Mouse (Mus musculus): ENCODE measurements around the gene Rasl11a. TPM values are rescaled to one million over a fixed set of nuclear protein-coding genes. Genes with fewer than 3 reads are reported as not detected.

The Rasl11a gene
- polyA plus RNA-seq, 1 experiment from 2014 or later = 11.9 TPM

DNA sequence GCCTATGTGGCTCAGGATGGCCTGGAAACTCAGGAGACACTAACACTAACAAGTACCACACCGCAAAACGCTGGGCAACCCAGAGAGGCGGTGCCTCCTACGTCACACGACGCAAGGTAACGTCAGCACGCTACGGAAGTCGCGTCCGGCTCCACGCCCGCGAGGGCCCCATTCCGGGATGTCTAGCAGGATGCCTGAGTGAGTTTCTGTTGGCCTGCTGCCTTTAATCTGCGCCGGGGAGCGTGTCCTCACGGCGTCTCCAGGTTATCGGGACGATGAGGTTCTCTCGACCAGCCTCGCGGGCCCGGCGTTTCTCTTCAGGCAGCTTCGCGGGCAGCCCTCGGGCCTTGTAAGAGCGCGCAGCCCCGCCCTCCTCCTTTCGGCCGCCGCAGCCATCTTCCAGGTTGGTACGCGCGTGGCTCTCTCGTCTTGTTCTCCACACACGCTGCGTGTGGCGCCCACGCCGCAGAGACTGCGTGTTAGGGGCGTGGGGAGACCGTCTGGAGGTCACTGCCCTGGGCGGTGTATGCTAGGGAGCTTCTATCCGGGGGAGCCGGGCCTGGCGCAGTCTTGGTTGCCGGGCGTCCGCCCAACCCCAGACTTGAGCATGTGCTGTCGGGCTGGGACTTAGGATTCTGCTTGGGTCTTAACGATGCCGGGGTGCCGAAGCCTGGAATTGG, 12.0 kb upstream of the Rasl11a start, which contains the start of gene Rpl21:
Gene Rpl21, plus strand, starts transcription at position 122 of the 680 bp plus-strand sequence.
- peaks cover 35% of the 10 kb centered on the region for H3K36me3 ChIP-seq
- H3K4me1 ChIP-seq (replicated peaks) = peaks cover 29% of the 10 kb centered on the region
- H3K27me3 ChIP-seq = no peaks in the 10 kb centered on the region
- peak within 1 kb of the TSS; percentile 82 for H3K4me2 ChIP-seq
- peak; percentile 99 for ATAC-seq (ENCODE audit: low FRiP score)
- H3K4me3 ChIP-seq = peak within 1 kb of the TSS; percentile 91
- WGBS = under 1% methylated on average over 60 of the region's 60 CpGs
- peak within 1 kb of the TSS; percentile 89 for H3K27ac ChIP-seq
- H3K9ac ChIP-seq = peak within 1 kb of the TSS; percentile 94
- no peaks in the 10 kb centered on the region for H3K9me3 ChIP-seq

GRCm38 (mm10) chr5:146833673-146834201, 11.1 kb upstream of the Rasl11a start:
- WGBS = 23% methylated on average over 8 of the region's 8 CpGs
- Histone ChIP-seq H3K36me3 (peaks cover 43% of the 10 kb centered on the region), H3K4me2 (peak overlapping the region; percentile 82), H3K9ac (peak overlapping the region; percentile 94), H3K9me3 (no peaks in the 10 kb centered on the region), H3K4me3 (peak overlapping the region; percentile 91), H3K4me1 (replicated peaks) (peaks cover 29% of the 10 kb centered on the region), H3K27me3 (no peaks in the 10 kb centered on the region), H3K27ac (peak overlapping the region; percentile 89)
- no peak for ATAC-seq (ENCODE audit: low FRiP score)

DNA sequence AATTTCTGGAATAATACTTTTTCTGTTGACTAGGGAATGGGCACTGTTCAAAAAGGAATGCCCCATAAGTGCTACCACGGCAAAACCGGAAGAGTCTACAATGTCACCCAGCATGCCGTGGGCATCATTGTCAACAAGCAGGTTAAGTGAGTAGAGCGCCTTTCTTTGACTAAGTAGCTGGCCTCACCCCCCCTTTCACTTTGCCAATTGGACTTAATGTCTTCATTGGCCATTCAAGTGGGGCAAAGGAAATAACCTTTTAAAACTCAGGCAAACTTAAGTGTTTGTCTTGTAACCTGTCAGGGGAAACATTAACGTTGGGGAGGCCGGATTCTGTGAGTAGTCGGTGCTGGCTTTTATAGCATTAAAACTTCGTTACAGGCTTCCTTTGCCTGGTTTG, 9.9 kb upstream of the Rasl11a start:
- no peak overlapping the region for H3K4me3 ChIP-seq
- H3K4me1 ChIP-seq (replicated peaks) = peaks cover 29% of the 10 kb centered on the region
- no peak overlapping the region for H3K4me2 ChIP-seq
- H3K27ac ChIP-seq = no peak overlapping the region
- H3K9ac ChIP-seq = no peak overlapping the region
- 93% methylated on average over 8 of the region's 8 CpGs for WGBS
- H3K36me3 ChIP-seq = peaks cover 53% of the 10 kb centered on the region
- no peaks in the 10 kb centered on the region for H3K9me3 ChIP-seq
- no peaks in the 10 kb centered on the region for H3K27me3 ChIP-seq
- ATAC-seq (ENCODE audit: low FRiP score) = no peak

DNA sequence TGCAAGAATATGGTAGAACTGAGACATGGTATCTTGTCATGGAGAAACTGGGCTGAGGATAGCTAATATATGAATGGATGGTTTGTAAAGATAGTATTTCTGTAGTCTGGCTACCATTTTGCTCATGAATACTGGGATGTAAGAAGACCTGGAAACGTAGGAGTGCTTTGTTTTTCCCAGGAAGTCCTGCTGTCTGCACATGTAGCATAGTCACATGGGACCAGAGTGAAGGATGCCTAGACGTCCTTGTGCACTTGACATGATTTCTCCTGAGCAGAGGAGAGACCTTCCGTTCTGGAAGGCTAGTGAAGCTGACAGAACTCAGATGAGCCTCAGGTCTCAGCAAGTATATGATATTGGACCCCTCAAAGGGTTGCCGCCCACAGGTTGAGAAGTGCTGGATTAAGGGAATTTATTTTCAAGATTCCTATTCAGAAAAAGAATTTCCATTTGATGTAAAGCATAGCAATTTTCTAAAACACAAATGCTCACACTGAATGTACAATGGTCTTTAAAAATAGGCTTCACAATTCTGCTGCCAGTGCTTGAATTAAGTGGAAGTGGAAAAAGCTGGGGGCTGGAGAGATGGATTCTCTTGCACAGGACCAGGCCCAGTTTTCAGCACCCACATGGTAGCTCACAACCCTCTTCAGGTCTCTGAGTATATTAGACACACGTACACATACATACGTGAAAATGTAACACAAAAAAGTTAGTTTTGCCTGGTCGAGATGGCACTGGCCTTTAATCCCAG, 6.7 kb upstream of the Rasl11a start:
- no peak overlapping the region for H3K4me2 ChIP-seq
- WGBS = 64% methylated on average over 7 of the region's 7 CpGs
- ATAC-seq (ENCODE audit: low FRiP score) = no peak
- H3K27ac ChIP-seq = no peak overlapping the region
- no peaks in the 10 kb centered on the region for H3K9me3 ChIP-seq
- H3K4me1 ChIP-seq (replicated peaks) = peaks cover 22% of the 10 kb centered on the region
- peaks cover 53% of the 10 kb centered on the region for H3K36me3 ChIP-seq
- no peak overlapping the region for H3K4me3 ChIP-seq
- no peaks in the 10 kb centered on the region for H3K27me3 ChIP-seq
- H3K9ac ChIP-seq = no peak overlapping the region

- no peak for ATAC-seq (ENCODE audit: low FRiP score)
- peaks cover 53% of the 10 kb centered on the region for H3K36me3 ChIP-seq
- H3K27ac ChIP-seq = no peak overlapping the region
- H3K4me2 ChIP-seq = no peak overlapping the region
- no peaks in the 10 kb centered on the region for H3K9me3 ChIP-seq
- H3K4me1 ChIP-seq (replicated peaks) = peaks cover 15% of the 10 kb centered on the region
- 48% methylated on average over 12 of the region's 12 CpGs for WGBS
- H3K9ac ChIP-seq = no peak overlapping the region
- no peaks in the 10 kb centered on the region for H3K27me3 ChIP-seq
- H3K4me3 ChIP-seq = no peak overlapping the region
Measured at GRCm38 (mm10) chr5:146838836-146839648, 5.8 kb upstream of the Rasl11a start.

GRCm38 (mm10) chr5:146839760-146840159, 5.1 kb upstream of the Rasl11a start:
- Histone ChIP-seq H3K9ac (no peak overlapping the region), H3K27me3 (no peaks in the 10 kb centered on the region), H3K4me2 (no peak overlapping the region), H3K27ac (no peak overlapping the region), H3K4me1 (replicated peaks) (peaks cover 13% of the 10 kb centered on the region), H3K9me3 (no peaks in the 10 kb centered on the region), H3K4me3 (no peak overlapping the region), H3K36me3 (peaks cover 48% of the 10 kb centered on the region)
- WGBS = 42% methylated on average over 5 of the region's 5 CpGs
- ATAC-seq (ENCODE audit: low FRiP score) = no peak

DNA sequence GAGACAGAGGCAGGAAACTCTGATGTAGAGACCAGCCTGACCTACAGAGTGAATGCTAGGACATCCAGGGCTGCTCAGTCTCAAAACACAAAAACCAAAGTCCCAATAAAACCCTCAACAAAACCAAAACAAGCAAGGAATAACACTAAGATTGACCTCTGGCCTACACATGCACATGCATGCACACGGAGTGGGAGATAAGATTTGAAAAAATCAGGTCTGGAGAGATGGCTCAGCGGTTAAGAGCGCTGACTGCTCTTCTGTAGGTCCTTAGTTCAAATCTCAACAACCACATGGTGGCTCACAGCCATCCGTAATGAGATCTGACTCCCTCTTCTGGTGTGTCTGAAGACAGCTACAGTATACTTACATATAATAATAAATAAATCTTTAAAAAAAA, 4.4 kb upstream of the Rasl11a start:
- Histone ChIP-seq H3K4me1 (replicated peaks) (peaks cover 11% of the 10 kb centered on the region), H3K4me3 (no peak overlapping the region), H3K9ac (no peak overlapping the region), H3K27me3 (no peaks in the 10 kb centered on the region), H3K27ac (no peak overlapping the region), H3K9me3 (no peaks in the 10 kb centered on the region), H3K36me3 (peaks cover 42% of the 10 kb centered on the region), H3K4me2 (no peak overlapping the region)
- 88% methylated on average over 4 of the region's 4 CpGs for WGBS
- no peak for ATAC-seq (ENCODE audit: low FRiP score)

- peaks cover 19% of the 10 kb centered on the region for H3K4me1 ChIP-seq (replicated peaks)
- H3K4me3 ChIP-seq = no peak overlapping the region
- H3K4me2 ChIP-seq = no peak overlapping the region
- H3K36me3 ChIP-seq = peaks cover 33% of the 10 kb centered on the region
- H3K9ac ChIP-seq = 0 out of 2 replicates have a peak overlapping the region, but pooled peaks have one; percentile 35
- WGBS = 90% methylated on average over 5 of the region's 5 CpGs
- H3K27me3 ChIP-seq = no peaks in the 10 kb centered on the region
- no peak for ATAC-seq (ENCODE audit: low FRiP score)
- H3K27ac ChIP-seq = no peak overlapping the region
- no peaks in the 10 kb centered on the region for H3K9me3 ChIP-seq
Measured at GRCm38 (mm10) chr5:146841301-146841700, 3.6 kb upstream of the Rasl11a start.

- no peak overlapping the region for H3K4me2 ChIP-seq
- H3K4me3 ChIP-seq = no peak overlapping the region
Measured at GRCm38 (mm10) chr5:146841996-146842395, 2.9 kb upstream of the Rasl11a start.

GRCm38 (mm10) chr5:146844301-146844941, 450 bp upstream of the Rasl11a start:
- Histone ChIP-seq H3K27me3 (no peaks in the 10 kb centered on the region), H3K4me1 (replicated peaks) (peaks cover 17% of the 10 kb centered on the region), H3K9me3 (no peaks in the 10 kb centered on the region), H3K4me2 (peak overlapping the region; percentile 97), H3K9ac (peak overlapping the region; percentile 80), H3K4me3 (peak overlapping the region; percentile 69), H3K36me3 (peaks cover 4% of the 10 kb centered on the region; the same call in 1 of the 2 replicates), H3K27ac (peak overlapping the region; percentile 80)
- ATAC-seq (ENCODE audit: low FRiP score) = peak; percentile 38; the same call in 1 of the 2 replicates
- 7% methylated on average over 6 of the region's 6 CpGs for WGBS

More at GRCm38 (mm10) chr5:146841996-146842395, 2.9 kb upstream of the Rasl11a start:
- Histone ChIP-seq H3K27ac (no peak overlapping the region), H3K27me3 (no peaks in the 10 kb centered on the region), H3K36me3 (peaks cover 26% of the 10 kb centered on the region), H3K9ac (no peak overlapping the region), H3K9me3 (no peaks in the 10 kb centered on the region), H3K4me1 (replicated peaks) (peaks cover 17% of the 10 kb centered on the region)
- 97% methylated on average over 4 of the region's 4 CpGs for WGBS
- ATAC-seq (ENCODE audit: low FRiP score) = no peak

DNA sequence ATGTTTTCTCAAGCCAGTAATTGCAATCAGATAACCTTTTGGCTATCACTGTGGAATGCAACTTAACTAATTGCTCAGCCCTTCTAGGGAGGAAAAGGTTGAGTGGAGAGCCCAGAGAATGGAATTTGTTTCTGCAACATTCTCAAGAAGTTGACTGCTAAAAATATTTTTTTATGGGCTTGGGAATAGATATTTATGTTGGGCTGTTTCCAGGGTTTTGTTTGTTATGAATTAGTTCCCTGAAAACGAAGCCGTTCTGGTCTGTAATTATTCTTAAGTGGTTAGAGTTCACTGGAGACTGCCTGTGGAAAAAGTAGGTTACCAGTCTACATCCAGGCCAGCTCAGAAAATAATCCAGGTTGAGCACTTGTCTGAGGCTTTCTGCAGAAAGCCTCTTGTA, 1.6 kb downstream of the Rasl11a start:
- H3K4me2 ChIP-seq = peak overlapping the region; percentile 97
- H3K9ac ChIP-seq = peak overlapping the region; percentile 80; the same call in 1 of the 2 replicates
- no peaks in the 10 kb centered on the region for H3K36me3 ChIP-seq
- no peak overlapping the region for H3K27ac ChIP-seq
- H3K4me1 ChIP-seq (replicated peaks) = peaks cover 17% of the 10 kb centered on the region
- 85% methylated on average over 2 of the region's 2 CpGs for WGBS
- no peaks in the 10 kb centered on the region for H3K9me3 ChIP-seq
- H3K4me3 ChIP-seq = no peak overlapping the region
- H3K27me3 ChIP-seq = no peaks in the 10 kb centered on the region
- no peak for ATAC-seq (ENCODE audit: low FRiP score)
